Mouse (Mus musculus): ENCODE data around the gene Lrrtm4. TPM values are rescaled to one million over a fixed set of nuclear protein-coding genes. Genes with fewer than 3 reads are reported as not detected.

Lrrtm4 gene
- total RNA-seq, 2 experiments from 2014 or later = not detected

- Histone ChIP-seq H3K27ac (no peak overlapping the region), H3K4me3 (no peak overlapping the region)
- no peak for TF ChIP-seq CTCF (IDR thresholded peaks at IDR 0.05)
- DNase-seq = no peak
- intact Hi-C loops (cut with DNase I) = no loop called here
These were observed 347.9 kb downstream of the Lrrtm4 start for GRCm38 (mm10) chr6:80366532-80366931.

DNA sequence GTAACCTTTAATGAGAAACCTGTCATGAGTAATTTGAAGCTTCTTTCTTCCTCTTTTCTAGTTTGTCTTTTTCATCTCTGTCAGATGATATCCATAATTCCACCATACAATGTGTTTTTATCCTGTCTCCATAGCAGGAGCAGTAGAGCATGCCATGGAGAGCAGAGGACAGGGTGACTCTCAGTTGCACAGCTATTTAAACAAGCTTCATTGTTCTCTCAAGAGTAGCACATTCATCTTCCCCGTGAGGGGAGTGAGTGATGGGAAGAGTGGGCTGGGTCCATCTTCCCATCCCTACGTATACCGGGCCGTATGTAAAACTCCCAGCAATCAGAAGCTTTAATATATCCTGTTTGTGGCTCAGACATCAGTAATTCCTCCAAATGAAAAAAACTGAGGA, 370.9 kb downstream of the Lrrtm4 start:
- H3K4me3 ChIP-seq = no peak overlapping the region
- DNase-seq = no peak
- no peak overlapping the region for H3K27ac ChIP-seq
- intact Hi-C loops (cut with DNase I) = no loop called here
- no peak for TF ChIP-seq CTCF (IDR thresholded peaks at IDR 0.05)

- Histone ChIP-seq H3K4me3 (no peak overlapping the region), H3K27ac (no peak overlapping the region)
- intact Hi-C loops (cut with DNase I) = no loop called here
- no peak for TF ChIP-seq CTCF (IDR thresholded peaks at IDR 0.05)
- DNase-seq = no peak
These were observed 388.1 kb downstream of the Lrrtm4 start for GRCm38 (mm10) chr6:80406757-80407156.

GRCm38 (mm10) chr6:80440135-80440534, 421.5 kb downstream of the Lrrtm4 start:
- no peak overlapping the region for H3K4me3 ChIP-seq
- TF ChIP-seq CTCF (IDR thresholded peaks at IDR 0.05) = no peak
- H3K27ac ChIP-seq = no peak overlapping the region
- intact Hi-C loops (cut with DNase I) = no loop called here
- no peak for DNase-seq

DNA sequence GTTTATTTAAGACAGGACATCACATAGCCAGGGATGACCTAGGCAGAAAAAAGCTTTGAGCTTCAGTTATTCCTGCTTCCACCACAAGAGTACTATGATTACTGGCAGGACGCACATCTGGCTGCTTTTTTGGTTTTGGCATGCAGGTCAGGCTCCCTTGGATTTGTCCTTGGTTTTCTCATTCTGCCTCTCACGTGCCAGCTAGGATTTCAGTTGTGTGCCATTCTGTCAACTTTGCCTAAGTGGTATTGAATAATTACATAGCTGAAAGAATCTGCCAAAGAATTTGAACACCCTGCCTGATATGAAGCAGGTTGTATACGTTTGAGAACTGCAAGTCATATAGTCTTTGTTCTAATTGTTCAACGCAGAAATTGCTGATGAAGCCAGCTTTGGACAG, 451.9 kb downstream of the Lrrtm4 start:
- TF ChIP-seq CTCF (IDR thresholded peaks at IDR 0.05) = no peak
- H3K4me3 ChIP-seq = no peak overlapping the region
- no peak for DNase-seq
- H3K27ac ChIP-seq = no peak overlapping the region
- intact Hi-C loops (cut with DNase I) = no loop called here

- TF ChIP-seq CTCF (IDR thresholded peaks at IDR 0.05) = no peak
- H3K4me3 ChIP-seq = no peak overlapping the region
- no peak for DNase-seq
- intact Hi-C loops (cut with DNase I) = no loop called here
- H3K27ac ChIP-seq = no peak overlapping the region
These were observed 457.5 kb downstream of the Lrrtm4 start for GRCm38 (mm10) chr6:80476153-80476552.

DNA sequence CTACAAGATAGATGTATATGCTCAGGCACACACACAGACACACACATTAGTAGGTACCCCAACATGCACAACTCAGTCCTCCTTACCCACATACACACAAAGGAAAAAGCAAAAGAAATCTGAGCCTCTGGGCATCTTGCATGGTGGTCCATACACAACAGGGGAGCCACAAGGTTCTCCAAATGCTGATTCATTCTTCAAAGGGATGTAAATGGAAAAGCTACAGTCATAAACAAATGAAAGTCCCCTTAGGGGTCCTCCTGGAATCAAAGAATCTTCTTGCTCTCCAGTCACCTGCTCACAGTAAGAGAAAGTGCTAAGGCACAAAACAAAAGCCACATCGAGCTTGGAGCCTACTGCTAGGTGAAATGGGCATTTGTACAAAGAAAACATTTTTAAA, 526.3 kb downstream of the Lrrtm4 start:
- DNase-seq = no peak
- no peak for TF ChIP-seq CTCF (IDR thresholded peaks at IDR 0.05)
- no peak overlapping the region for H3K27ac ChIP-seq
- H3K4me3 ChIP-seq = no peak overlapping the region
- intact Hi-C loops (cut with DNase I) = no loop called here

DNA sequence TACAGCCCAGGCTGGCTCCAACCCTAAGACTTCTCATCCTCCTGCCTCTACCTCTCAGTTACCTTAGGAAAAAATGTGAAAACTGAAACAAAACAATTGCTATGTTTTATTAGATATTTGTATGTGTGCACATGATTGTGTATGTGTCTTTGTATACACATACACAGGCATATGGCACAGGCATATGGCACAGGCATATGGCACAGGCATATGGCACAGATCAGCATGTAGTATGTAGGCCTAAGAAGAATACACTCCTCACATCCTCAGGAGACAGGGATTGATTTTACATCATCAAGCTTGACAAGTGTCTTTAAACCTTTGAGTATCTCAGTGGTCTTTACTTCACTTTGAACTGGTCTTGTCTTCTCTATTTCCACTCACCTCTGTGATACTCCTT, 531.2 kb downstream of the Lrrtm4 start:
- intact Hi-C loops (cut with DNase I) = no loop called here
- no peak for TF ChIP-seq CTCF (IDR thresholded peaks at IDR 0.05)

GRCm38 (mm10) chr6:80553398-80553797, 534.7 kb downstream of the Lrrtm4 start:
- intact Hi-C loops (cut with DNase I) = no loop called here
- Histone ChIP-seq H3K4me3 (no peak overlapping the region), H3K27ac (no peak overlapping the region)
- no peak for TF ChIP-seq CTCF (IDR thresholded peaks at IDR 0.05)
- DNase-seq = no peak

More for the DNA sequence above, 531.2 kb downstream of the Lrrtm4 start:
- no peak overlapping the region for H3K27ac ChIP-seq
- H3K4me3 ChIP-seq = no peak overlapping the region
- no peak for DNase-seq

DNA sequence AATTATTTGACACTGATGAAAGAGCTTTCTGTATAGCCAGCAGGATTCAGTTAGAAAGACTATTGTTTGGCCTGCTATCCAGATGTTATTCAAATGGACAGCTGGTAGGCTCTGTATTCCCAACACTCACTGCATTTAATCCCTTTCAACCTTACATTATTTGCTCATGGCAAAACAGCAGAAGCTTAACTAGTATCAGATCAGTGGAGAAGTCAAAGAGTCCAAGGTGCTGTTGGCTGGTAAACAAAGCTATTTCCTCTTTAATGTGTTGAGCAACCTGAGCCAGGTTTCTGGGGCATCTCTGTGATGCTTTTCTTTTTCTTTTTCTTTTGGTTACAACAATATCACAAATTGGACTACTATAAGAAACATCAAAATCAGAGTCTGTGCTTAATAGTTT, 536.3 kb downstream of the Lrrtm4 start:
- DNase-seq = no peak
- intact Hi-C loops (cut with DNase I) = no loop called here
- H3K27ac ChIP-seq = no peak overlapping the region

GRCm38 (mm10) chr6:80577227-80577626, 558.5 kb downstream of the Lrrtm4 start:
- intact Hi-C loops (cut with DNase I) = no loop called here
- TF ChIP-seq CTCF (IDR thresholded peaks at IDR 0.05) = no peak
- no peak for DNase-seq
- Histone ChIP-seq H3K4me3 (no peak overlapping the region), H3K27ac (no peak overlapping the region)

More for the DNA sequence above, 536.3 kb downstream of the Lrrtm4 start:
- no peak for TF ChIP-seq CTCF (IDR thresholded peaks at IDR 0.05)
- H3K4me3 ChIP-seq = no peak overlapping the region

GRCm38 (mm10) chr6:80582225-80582624, 563.5 kb downstream of the Lrrtm4 start:
- TF ChIP-seq CTCF (IDR thresholded peaks at IDR 0.05) = no peak
- H3K4me3 ChIP-seq = no peak overlapping the region
- intact Hi-C loops (cut with DNase I) = no loop called here
- no peak for DNase-seq
- H3K27ac ChIP-seq = no peak overlapping the region

DNA sequence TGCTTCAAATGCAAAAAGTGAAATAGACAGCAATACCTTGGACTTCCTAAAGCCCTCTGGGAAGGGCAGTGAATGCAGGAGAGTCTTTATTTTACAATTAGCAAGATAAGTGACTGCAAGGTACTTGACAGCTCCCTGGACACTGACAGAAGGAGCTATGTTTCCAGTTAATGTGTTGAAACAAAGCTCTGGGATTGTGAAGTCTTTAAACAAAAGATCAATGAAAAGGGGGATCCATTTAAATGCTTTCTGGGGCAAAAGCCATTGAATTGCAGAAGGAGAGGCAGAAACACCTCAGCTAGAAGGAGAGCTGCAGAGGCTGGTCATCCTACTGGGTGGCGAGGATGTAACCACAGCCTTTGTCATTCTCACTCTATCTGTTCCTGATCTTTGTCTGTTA, 571.1 kb downstream of the Lrrtm4 start:
- Histone ChIP-seq H3K4me3 (no peak overlapping the region), H3K27ac (no peak overlapping the region)
- DNase-seq = no peak
- no peak for TF ChIP-seq CTCF (IDR thresholded peaks at IDR 0.05)
- intact Hi-C loops (cut with DNase I) = no loop called here

GRCm38 (mm10) chr6:80619508-80619907, 600.8 kb downstream of the Lrrtm4 start:
- intact Hi-C loops (cut with DNase I) = no loop called here
- H3K4me3 ChIP-seq = no peak overlapping the region
- TF ChIP-seq CTCF (IDR thresholded peaks at IDR 0.05) = no peak

More at GRCm38 (mm10) chr6:80619508-80619907, 600.8 kb downstream of the Lrrtm4 start:
- no peak overlapping the region for H3K27ac ChIP-seq
- DNase-seq = no peak
